26 mouse cellular contexts compared by ENCODE assay signal in genomic region chr1:167659065-167659464, GRCm38 (mm10). TPM values are rescaled to one million over a fixed set of nuclear protein-coding genes. Genes with fewer than 3 reads are reported as not detected.
"Had no signal": no experiment of that assay in that cellular context is flagged by ENCODE, and none has a peak within 500 bp of the region (broad histone marks: within the 10 kb centered on the region; RNA-seq: fewer than 3 reads in every experiment).

No protein-coding gene starts in this region.

- H3K27ac ChIP-seq: embryonic facial prominence, embryonic 10.5 days; embryonic facial prominence, embryonic 12.5 days; embryonic facial prominence, embryonic 13.5 days; embryonic facial prominence, embryonic 15.5 days; forebrain, embryonic 10.5 days; forebrain, embryonic 12.5 days; forebrain, embryonic 13.5 days; forebrain, embryonic 15.5 days; gastrocnemius, adult 2 months; heart, adult 2 months had no signal

- H3K9me3 ChIP-seq: embryonic facial prominence, embryonic 10.5 days; embryonic facial prominence, embryonic 12.5 days; embryonic facial prominence, embryonic 13.5 days; embryonic facial prominence, embryonic 15.5 days; forebrain, embryonic 10.5 days; forebrain, embryonic 12.5 days; forebrain, embryonic 13.5 days; forebrain, embryonic 15.5 days had no signal

- H3K4me3 ChIP-seq: embryonic facial prominence, embryonic 10.5 days; embryonic facial prominence, embryonic 12.5 days; embryonic facial prominence, embryonic 13.5 days; embryonic facial prominence, embryonic 15.5 days; erythroblast, embryonic 14.5 days; forebrain, embryonic 10.5 days; forebrain, embryonic 12.5 days; forebrain, embryonic 13.5 days; forebrain, embryonic 15.5 days; gastrocnemius, adult 2 months; heart, adult 2 months had no signal

- DNase-seq: cerebellum, adult 8-10 months; cerebellum, adult 9-10 months; cerebellum, adult 9-11 months; cerebellum, postnatal 10 days; cerebellum, postnatal 14 days; cerebellum, postnatal 25 days; cerebellum, postnatal 36 days; embryo, embryonic 11 days; forebrain, postnatal 0 days; gastrocnemius, adult 2 months; gastrocnemius, postnatal 10 days; gastrocnemius, postnatal 14 days; gastrocnemius, postnatal 25 days; gastrocnemius, postnatal 36 days; heart, adult 18-20 months; heart, adult 2 months had no signal

- H3K36me3 ChIP-seq: embryonic facial prominence, embryonic 10.5 days; embryonic facial prominence, embryonic 12.5 days; embryonic facial prominence, embryonic 13.5 days; embryonic facial prominence, embryonic 15.5 days; forebrain, embryonic 10.5 days; forebrain, embryonic 12.5 days; forebrain, embryonic 15.5 days had no signal

RNA-seq across cellular contexts. Expression of gene Lmx1a, which starts 30.0 kb away (rescaled TPM):
- polyA plus RNA-seq: erythroblast, embryonic 14.5 days; frontal cortex, adult 2 months had no signal
